Mouse (Mus musculus): ENCODE data around the gene Olfr1496. TPM values are rescaled to one million over a fixed set of nuclear protein-coding genes. Genes with fewer than 3 reads are reported as not detected.
"Not testable (repeated sequence)": the region's sequence is repeated elsewhere in the genome, so short reads cannot be mapped to it uniquely, and the experiment has no call there.

Gene Olfr1496
- polyA plus RNA-seq (2012; rRNA removed): not detected in 2 replicates

DNA sequence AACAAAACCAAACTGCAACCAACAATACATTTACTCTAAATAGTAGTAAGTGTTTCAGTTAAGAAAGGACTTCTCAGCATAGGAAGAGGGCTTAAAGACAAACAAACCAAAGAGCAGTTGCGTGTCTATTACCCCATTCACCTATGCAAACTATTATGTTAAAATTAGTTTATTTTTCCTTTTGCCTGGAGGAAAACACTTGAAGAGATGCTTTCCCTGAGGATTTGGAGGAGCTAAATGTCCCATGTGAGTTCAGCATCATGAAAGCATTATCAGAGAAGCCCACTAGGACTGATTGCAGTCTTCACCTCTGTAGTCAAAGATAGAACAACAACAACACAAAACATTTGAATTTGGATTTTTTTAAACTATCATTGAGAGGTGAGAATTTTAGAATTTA lies at the start of gene Olfr1496:
Olfr1496 (plus strand) TSS at position 301 of the 400 bp plus-strand sequence.
- TF ChIP-seq CTCF (IDR thresholded peaks at IDR 0.05; ENCODE audit: extremely low read depth, insufficient read depth, low read length) (no peak), POLR2A (IDR thresholded peaks at IDR 0.05; ENCODE audit: extremely low read depth, insufficient read depth, low read length) (no peak)
- Histone ChIP-seq H3K4me3 (ENCODE audit: insufficient read depth, low read length) (no peak within 1 kb of the TSS), H3K27ac (ENCODE audit: insufficient read depth, low read length) (no peak within 1 kb of the TSS), H3K4me1 (ENCODE audit: control insufficient read depth, insufficient read depth, low read length) (no peaks in the 10 kb centered on the region)

DNA sequence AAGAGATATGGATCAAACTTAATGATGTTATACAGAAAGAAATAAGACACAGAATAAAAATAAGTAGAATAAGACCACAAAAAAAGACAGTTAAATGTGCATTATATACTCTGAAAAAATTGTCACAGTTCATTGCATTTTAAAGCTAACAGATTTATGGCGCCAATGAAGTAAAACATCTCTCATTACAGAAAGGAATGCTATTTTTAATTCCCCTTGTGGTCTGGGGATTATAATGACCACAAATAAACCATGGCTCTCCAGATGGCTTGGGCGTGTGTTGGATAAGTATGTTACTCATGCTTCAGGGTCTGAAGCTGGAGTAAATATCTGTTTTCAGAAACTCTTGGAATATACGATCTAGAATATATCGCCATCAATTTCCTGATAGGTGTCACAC lies 38.2 kb upstream of the Olfr1496 start, which contains the start of gene Olfr1494:
Olfr1494 (plus strand) TSS at position 301 of the 400 bp plus-strand sequence.
- no peaks in the 10 kb centered on the region for H3K4me1 ChIP-seq (ENCODE audit: control insufficient read depth, insufficient read depth, low read length)
- no peak within 1 kb of the TSS for H3K27ac ChIP-seq (ENCODE audit: insufficient read depth, low read length)
- H3K4me3 ChIP-seq (ENCODE audit: insufficient read depth, low read length): no peak within 1 kb of the TSS
- no peak for TF ChIP-seq POLR2A (IDR thresholded peaks at IDR 0.05; ENCODE audit: extremely low read depth, insufficient read depth, low read length)
- TF ChIP-seq CTCF (IDR thresholded peaks at IDR 0.05; ENCODE audit: extremely low read depth, insufficient read depth, low read length): no peak

DNA sequence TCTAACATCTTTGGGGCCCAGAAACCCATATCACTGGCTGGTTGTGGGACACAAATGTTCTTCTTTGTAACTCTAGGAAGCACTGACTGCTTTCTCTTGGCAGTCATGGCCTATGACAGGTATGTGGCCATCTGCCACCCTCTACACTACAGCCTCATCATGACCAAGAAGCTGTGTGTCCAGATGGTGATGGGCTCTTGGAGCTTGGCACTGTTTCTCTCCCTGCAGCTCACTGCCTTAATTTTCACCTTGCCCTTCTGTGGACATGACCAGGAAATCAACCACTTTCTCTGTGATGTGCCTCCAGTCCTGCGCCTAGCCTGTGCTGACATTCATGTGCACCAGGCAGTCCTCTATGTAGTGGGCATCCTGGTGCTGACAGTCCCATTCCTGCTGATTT lies 28.3 kb upstream of the Olfr1496 start:
- TF ChIP-seq CTCF (IDR thresholded peaks at IDR 0.05; ENCODE audit: extremely low read depth, insufficient read depth, low read length): no peak
- no peak for TF ChIP-seq POLR2A (IDR thresholded peaks at IDR 0.05; ENCODE audit: extremely low read depth, insufficient read depth, low read length)
- no peak overlapping the region for H3K27ac ChIP-seq (ENCODE audit: insufficient read depth, low read length)
- no peaks in the 10 kb centered on the region for H3K4me1 ChIP-seq (ENCODE audit: control insufficient read depth, insufficient read depth, low read length)
- no peak overlapping the region for H3K4me3 ChIP-seq (ENCODE audit: insufficient read depth, low read length)

DNA sequence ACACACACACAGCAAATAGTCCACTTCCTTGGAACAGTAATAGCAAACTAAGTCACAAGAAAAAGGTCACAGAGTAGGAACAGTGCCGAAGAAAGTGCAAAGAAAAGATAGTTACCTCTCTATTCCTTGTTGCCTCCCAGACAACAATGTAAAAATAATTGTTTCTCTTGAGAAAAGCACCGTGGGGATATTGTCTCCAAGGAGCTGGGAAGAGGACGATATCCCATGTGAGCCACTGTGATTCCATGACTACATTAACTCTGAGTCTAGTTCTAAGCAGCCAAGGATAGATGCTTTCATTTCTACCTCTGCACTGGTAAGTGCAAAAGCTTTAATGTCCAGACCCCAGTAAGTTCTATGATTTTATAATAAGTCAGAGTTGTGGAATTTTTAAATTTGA lies 13.4 kb upstream of the Olfr1496 start, which contains the start of gene Olfr1495:
Olfr1495 (plus strand) TSS at position 301 of the 400 bp plus-strand sequence.
- no peak for TF ChIP-seq POLR2A (IDR thresholded peaks at IDR 0.05; ENCODE audit: extremely low read depth, insufficient read depth, low read length)
- no peak for TF ChIP-seq CTCF (IDR thresholded peaks at IDR 0.05; ENCODE audit: extremely low read depth, insufficient read depth, low read length)
- no peaks in the 10 kb centered on the region for H3K4me1 ChIP-seq (ENCODE audit: control insufficient read depth, insufficient read depth, low read length)
- no peak within 1 kb of the TSS for H3K27ac ChIP-seq (ENCODE audit: insufficient read depth, low read length)
- no peak within 1 kb of the TSS for H3K4me3 ChIP-seq (ENCODE audit: insufficient read depth, low read length)

DNA sequence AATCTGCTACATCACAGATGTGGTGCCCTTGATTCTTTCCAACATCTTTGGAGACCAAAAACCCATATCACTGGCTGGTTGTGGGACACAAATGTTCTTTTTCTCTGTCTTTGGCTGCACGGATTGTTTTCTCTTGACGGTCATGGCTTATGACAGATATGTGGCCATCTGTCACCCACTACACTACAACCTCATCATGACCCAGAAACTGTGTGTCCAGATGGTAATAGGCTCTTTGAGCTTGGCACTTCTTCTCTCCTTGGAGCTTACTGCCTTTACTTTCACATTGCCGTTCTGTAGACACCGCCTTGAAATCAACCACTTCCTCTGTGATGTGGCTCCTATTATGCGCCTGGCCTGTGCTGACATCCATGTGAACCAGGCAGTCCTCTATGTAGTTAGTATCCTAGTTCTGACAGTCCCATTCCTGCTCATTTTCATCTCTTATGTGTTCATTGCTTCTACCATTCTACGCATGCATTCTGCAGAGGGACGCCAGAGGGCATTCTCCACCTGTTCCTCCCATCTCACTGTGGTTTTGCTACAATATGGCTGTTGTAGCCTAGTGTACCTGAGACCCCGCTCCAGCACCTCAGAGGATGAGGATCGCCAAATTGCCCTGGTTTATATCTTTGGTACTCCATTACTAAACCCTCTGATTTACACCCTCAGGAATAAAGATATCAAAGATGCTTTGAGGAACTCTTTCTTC lies 9.0 kb upstream of the Olfr1496 start:
- no peak overlapping the region for H3K4me3 ChIP-seq (ENCODE audit: insufficient read depth, low read length)
- H3K27ac ChIP-seq (ENCODE audit: insufficient read depth, low read length): no peak overlapping the region
- no peak for TF ChIP-seq POLR2A (IDR thresholded peaks at IDR 0.05; ENCODE audit: extremely low read depth, insufficient read depth, low read length)
- no peak for TF ChIP-seq CTCF (IDR thresholded peaks at IDR 0.05; ENCODE audit: extremely low read depth, insufficient read depth, low read length)
- H3K4me1 ChIP-seq (ENCODE audit: control insufficient read depth, insufficient read depth, low read length): no peaks in the 10 kb centered on the region

DNA sequence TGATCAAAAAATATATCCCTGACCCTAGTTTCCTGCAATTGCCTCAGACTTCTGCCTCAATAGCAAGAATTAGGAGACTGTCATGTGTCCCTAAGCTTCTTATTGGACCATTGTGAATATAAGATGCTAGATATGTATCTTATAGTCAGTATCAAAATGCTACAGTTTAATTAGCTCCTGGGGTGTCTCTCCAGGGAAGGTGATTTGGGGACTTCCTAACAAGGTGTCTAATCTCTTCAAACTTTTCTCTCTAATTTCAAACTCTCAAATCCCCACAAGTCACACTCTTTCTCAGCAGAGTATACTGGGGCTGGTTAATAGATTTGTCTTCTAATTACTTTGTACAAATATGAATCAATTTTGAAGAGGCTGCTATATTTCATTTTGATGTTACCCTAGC lies 20.4 kb downstream of the Olfr1496 start, which contains the start of gene Olfr1497:
Olfr1497 (minus strand) TSS at position 101 of the 400 bp plus-strand sequence.
- Histone ChIP-seq H3K27ac (ENCODE audit: insufficient read depth, low read length) (no peak within 1 kb of the TSS), H3K4me3 (ENCODE audit: insufficient read depth, low read length) (no peak within 1 kb of the TSS), H3K4me1 (ENCODE audit: control insufficient read depth, insufficient read depth, low read length) (no peaks in the 10 kb centered on the region)
- TF ChIP-seq CTCF (IDR thresholded peaks at IDR 0.05; ENCODE audit: extremely low read depth, insufficient read depth, low read length) (no peak), POLR2A (IDR thresholded peaks at IDR 0.05; ENCODE audit: extremely low read depth, insufficient read depth, low read length) (no peak)

DNA sequence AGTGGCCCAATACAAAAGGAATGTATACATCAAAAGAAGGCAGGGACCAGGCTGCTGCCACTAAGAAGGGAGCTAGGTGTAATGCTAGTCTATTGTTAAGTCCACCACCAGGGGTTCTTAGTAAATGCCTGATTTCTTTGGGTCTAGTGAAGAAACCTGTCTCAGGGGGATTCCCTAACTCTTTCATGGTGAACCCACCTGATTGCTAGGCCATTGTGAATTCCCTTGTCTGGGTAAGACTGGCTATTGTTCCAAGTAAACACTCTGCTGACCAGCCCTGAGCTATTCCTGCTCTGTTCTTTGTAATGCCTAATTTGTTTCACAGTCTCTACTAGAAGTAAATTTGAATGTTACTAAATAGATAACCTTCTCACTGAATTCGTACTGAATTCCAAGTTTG lies 27.8 kb downstream of the Olfr1496 start:
- H3K4me3 ChIP-seq (ENCODE audit: insufficient read depth, low read length); H3K4me1 ChIP-seq (ENCODE audit: control insufficient read depth, insufficient read depth, low read length); H3K27ac ChIP-seq (ENCODE audit: insufficient read depth, low read length): not testable (repeated sequence)

DNA sequence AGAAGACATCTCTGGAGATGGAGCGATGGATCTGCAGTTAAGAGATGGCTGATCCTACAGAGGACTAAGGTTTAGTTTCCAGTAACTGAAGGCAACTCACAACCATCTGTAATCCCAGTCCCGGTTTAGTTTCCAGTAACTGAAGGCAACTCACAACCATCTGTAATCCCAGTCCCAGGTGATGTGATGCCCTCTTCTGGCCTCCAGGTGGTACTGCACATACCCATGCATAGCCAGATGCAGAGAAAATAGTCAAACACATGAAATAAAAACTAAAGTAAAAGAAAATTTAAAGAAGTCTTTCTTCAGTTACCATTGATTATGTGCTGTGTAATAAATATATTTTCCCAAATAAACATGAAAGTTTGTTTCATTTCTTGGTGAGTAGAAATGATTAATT lies 35.1 kb downstream of the Olfr1496 start:
- Histone ChIP-seq H3K27ac (ENCODE audit: insufficient read depth, low read length) (no peak overlapping the region), H3K4me3 (ENCODE audit: insufficient read depth, low read length) (no peak overlapping the region), H3K4me1 (ENCODE audit: control insufficient read depth, insufficient read depth, low read length) (no peaks in the 10 kb centered on the region)
- TF ChIP-seq POLR2A (IDR thresholded peaks at IDR 0.05; ENCODE audit: extremely low read depth, insufficient read depth, low read length): no peak
- 0 out of 2 replicates have a peak, but pooled peaks have one; percentile 2 for TF ChIP-seq CTCF (IDR thresholded peaks at IDR 0.05; ENCODE audit: extremely low read depth, insufficient read depth, low read length)

DNA sequence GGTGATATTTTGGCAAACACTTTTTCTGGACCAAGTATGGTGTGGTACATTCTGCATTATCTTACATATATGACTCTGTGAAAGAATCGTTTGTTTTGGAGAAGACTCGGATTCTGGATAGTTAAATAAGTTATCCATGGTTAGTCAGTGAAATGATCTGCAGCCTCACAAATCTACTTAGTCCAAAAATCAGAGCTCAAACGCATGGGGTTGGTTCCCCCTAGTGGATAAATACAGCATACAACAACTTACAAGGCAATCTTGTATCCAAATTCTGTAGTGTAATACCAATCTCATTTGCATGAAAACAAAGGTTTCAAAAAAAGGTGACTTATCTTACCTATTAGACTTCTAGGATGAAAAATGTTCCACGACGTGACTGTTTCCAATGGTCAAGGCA lies 41.1 kb downstream of the Olfr1496 start:
- Histone ChIP-seq H3K4me1 (ENCODE audit: control insufficient read depth, insufficient read depth, low read length) (no peaks in the 10 kb centered on the region), H3K27ac (ENCODE audit: insufficient read depth, low read length) (no peak overlapping the region), H3K4me3 (ENCODE audit: insufficient read depth, low read length) (no peak overlapping the region)
- TF ChIP-seq CTCF (IDR thresholded peaks at IDR 0.05; ENCODE audit: extremely low read depth, insufficient read depth, low read length) (0 out of 2 replicates have a peak, but pooled peaks have one; percentile 2), POLR2A (IDR thresholded peaks at IDR 0.05; ENCODE audit: extremely low read depth, insufficient read depth, low read length) (no peak)

DNA sequence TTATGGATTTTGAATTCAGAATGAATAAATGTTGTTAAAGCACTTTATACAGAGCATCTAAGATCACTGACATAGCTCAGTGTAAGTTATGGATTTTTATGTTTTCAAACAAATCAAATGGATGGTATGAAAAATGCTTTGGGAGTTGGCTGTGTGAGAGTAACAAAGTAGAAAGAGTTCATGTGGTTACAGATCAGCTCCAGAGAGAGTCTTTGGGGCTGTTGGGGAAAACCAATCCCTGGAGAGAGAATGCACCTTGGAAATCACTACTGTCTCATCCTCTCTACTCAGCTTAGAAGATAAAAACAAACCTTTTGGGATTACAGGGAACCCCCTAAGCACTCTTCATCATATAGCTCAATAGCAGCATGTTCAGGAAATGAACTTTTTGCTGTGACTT lies 41.7 kb downstream of the Olfr1496 start, which contains the start of gene Olfr1499:
Olfr1499 (minus strand) TSS at position 101 of the 400 bp plus-strand sequence.
- TF ChIP-seq POLR2A (IDR thresholded peaks at IDR 0.05; ENCODE audit: extremely low read depth, insufficient read depth, low read length): no peak
- no peak for TF ChIP-seq CTCF (IDR thresholded peaks at IDR 0.05; ENCODE audit: extremely low read depth, insufficient read depth, low read length)

More for the DNA sequence above, 41.7 kb downstream of the Olfr1496 start, which contains the start of gene Olfr1499:
- Histone ChIP-seq H3K4me1 (ENCODE audit: control insufficient read depth, insufficient read depth, low read length) (no peaks in the 10 kb centered on the region), H3K4me3 (ENCODE audit: insufficient read depth, low read length) (no peak within 1 kb of the TSS), H3K27ac (ENCODE audit: insufficient read depth, low read length) (no peak within 1 kb of the TSS)

All from cortical plate, adult 2 months (tissue).